Mouse (Mus musculus) CH12F3 (cell line): ENCODE data around the gene Kalrn.

Experiments
- in situ Hi-C: fragments of 300-500 bp; cut with MboI; formaldehyde crosslinking; loops from 2 replicates; pipeline ENCODE4 v1.14.3; 2020; ENCODE audit warnings: low sequenced_read_pairs

Kalrn gene

DNA sequence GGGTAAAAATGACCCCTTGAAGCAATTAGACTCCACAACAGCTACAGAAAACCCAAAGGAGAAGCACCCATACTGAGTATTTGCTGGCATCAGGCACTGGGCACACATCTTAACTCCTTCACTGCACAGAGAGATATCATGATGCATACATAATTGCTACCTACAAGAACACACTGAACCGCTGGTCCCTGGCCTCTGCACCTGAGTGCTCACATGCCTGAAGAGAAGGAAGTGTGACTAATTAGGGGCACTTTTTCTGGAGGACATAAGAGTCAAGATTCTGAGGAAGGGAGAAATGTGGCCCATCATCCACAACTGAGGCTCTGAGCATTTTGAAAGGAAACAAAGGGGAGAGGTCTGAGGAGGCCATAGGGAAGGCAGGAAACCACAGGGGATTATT lies 65.2 kb downstream of the Kalrn start:
- in situ Hi-C loops: no loop called here

GRCm38 (mm10) chr16:34506048-34506447 lies 67.3 kb downstream of the Kalrn start:
- in situ Hi-C loops: no loop called here

DNA sequence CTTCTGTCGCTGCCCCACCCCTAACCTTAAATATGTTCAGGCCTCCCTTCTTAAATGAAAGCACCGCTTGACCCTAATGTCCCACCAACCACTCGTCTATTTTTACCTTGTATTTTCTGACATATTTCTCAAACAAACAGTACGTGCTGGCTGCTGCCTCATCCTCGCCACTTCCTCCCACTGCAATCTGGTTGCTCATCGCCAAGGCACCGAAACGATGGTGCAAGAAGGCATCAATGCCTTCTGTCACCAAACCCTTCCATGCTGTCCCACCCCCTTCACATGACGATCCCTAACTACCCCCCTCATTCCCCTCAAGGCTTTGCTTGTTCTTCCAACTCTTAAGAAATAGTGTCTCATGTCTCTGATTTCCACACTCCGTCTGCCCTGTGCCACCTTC lies 69.1 kb downstream of the Kalrn start:
- in situ Hi-C loops: no loop called here

GRCm38 (mm10) chr16:34502110-34502509 lies 71.2 kb downstream of the Kalrn start:
- in situ Hi-C loops: no loop called here

GRCm38 (mm10) chr16:34494741-34495140 lies 78.6 kb downstream of the Kalrn start:
- in situ Hi-C loops: no loop called here

GRCm38 (mm10) chr16:34493914-34494313 lies 79.4 kb downstream of the Kalrn start:
- in situ Hi-C loops: no loop called here

DNA sequence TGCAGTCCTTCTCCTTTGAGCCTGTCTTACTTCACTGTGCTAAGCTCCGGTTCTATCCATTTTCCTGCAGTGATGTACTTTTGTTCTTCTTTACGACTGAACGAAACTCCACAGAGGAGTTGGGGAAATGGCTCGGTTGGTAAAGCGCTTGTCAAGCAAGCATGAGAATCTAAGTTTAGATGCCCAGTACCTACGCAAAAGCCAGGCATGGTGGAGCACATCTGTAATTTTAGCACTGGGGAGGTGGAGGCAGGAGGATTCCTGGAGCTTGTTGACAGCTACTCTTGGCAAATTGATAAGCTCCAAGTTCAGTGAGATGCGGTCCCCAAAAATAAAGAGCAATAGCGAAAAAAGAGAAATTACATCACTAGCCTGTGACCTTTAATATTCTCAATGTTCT lies 82.1 kb downstream of the Kalrn start:
- in situ Hi-C loops: no loop called here

- in situ Hi-C loops: no loop called here
Observed at GRCm38 (mm10) chr16:34490506-34490905, 82.8 kb downstream of the Kalrn start.

- in situ Hi-C loops: no loop called here
Observed at GRCm38 (mm10) chr16:34489805-34490325, 83.5 kb downstream of the Kalrn start.

DNA sequence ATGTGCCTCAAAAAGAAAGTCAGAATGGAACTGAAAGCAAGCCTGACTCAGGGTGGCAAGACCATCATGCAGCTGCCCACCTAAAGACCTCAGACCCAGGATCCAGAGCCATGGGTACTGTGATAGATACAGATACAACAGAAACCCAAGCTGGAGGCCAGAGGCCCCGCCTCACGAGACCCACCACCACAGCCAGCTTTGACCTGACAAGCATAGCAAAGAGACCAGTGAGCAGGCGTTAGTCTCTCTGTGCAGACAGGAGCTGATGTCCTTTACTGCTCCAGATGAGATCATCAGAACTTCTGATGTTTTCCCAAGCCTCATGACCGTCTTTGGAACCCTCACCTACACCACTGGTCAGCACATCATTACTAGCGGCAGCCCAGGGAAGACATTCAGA lies 85.5 kb downstream of the Kalrn start:
- in situ Hi-C loops: no loop called here

DNA sequence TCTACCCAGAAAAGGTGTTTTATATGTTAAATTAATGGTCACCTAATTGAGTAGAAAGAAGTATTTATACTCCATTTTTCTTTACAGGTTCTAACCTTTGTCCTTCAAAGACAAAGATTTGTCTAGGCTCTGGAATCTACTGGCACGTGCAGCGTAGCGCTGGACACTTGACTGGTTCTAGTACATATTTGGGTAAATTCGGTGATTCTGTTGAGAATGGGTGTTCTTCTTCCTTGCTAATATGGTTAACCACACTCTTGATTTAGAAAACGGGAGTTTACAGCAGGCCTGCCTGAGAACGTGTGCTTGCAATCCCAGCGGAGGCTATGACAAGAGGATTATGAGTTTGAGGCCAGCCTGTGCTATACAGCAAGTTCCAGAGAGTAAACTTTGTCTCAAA lies 86.1 kb downstream of the Kalrn start:
- in situ Hi-C loops: no loop called here

DNA sequence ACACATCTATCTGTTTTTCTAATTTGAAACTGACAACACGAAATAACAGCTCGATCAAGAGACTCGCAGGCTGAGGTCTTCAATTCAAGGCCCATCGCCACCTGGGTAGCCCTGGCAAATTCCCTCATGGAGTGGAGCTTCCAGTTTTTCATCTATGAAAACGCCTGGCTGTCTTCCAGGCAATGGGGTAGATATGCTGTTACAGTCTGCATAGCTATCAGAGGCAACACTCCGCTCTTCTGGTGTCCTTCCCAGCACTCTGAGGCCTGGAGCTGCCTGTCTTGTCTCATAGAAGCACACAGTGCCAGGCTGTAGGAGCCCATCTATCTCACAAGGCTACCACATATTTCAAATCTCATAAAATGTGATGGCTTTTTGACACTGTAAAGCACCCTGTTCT lies 87.8 kb downstream of the Kalrn start:
- in situ Hi-C loops: no loop called here

- in situ Hi-C loops: no loop called here
Observed at GRCm38 (mm10) chr16:34484921-34485320, 88.4 kb downstream of the Kalrn start.

DNA sequence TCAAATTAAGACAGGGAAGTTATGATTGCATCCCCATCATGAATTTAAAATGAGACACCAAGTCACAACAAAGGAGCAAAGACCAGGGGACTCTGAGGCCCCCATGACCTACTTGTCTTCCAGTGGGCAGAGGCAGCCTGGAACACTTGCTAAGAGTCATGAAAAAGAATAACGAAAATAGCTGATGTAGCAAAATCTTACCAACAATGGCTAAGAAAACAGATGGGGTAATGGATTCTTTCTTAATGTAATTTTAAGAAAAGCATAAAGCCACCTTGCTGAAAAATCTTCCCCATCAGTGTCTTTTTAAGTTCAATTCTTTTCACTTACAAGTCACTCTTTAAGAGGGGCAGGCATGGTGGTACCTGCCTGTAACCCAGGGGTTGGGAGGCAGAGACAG lies 89.1 kb downstream of the Kalrn start:
- in situ Hi-C loops: no loop called here

DNA sequence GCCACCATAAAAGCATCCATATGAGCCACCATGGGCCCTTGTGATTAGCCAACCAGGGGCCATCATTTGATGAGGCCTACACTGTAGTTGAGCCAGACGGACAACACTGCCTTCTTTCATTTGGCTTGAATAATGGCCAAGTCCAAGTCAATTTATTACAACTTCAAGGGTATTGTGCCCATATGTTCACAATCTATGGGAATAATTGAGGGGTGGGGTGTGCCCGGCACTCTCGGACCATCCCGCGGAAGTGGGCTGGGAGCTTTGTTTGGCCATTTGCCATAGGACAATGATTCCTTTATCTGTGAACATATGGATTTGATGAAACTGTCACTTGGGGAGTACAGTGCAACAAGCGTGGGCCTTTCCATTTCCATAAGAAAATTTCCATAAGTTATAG lies 89.6 kb downstream of the Kalrn start:
- in situ Hi-C loops: no loop called here

- in situ Hi-C loops: no loop called here
Observed at GRCm38 (mm10) chr16:34474741-34475140, 98.6 kb downstream of the Kalrn start.

DNA sequence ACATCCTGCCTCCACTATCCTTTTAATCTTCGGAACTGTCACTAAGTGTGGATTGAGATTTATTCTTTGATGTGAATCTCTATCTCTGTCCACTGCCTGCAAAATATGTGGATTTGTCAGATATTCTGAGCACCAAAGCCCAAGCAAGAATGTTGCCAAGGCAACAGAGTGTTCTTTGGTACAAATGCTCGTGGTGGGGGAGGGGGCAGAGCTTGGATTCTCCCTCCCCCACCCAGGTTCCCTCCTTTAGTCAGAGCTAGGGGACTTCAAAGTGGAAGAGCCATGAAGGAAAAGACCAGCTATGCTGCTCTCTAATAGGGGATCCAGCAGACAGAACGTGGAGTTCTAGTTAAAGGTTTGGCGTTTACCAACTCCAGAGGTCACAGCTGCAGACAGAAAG lies 99.4 kb downstream of the Kalrn start:
- in situ Hi-C loops: no loop called here

GRCm38 (mm10) chr16:34471441-34471840 lies 101.9 kb downstream of the Kalrn start:
- in situ Hi-C loops: no loop called here

DNA sequence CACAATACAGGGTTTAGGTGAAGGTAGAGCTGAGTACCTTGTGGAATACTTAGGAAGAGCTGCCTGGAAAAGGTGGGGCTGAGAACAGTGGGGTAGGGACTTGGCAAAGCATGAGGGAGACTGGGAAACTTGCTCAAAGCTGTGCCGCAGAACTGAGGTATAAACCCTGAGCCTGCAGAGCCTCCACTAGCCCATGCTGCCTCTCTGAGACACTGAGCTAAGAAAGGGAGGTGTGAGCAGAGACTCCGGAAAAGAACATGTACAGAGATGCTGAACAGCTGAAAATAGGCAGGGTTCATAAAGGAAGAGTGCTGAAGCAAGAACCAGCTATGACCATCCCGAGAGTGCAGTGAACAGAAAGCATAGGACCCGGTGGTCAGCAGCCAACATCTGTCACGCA lies 103.0 kb downstream of the Kalrn start:
- in situ Hi-C loops: no loop called here

DNA sequence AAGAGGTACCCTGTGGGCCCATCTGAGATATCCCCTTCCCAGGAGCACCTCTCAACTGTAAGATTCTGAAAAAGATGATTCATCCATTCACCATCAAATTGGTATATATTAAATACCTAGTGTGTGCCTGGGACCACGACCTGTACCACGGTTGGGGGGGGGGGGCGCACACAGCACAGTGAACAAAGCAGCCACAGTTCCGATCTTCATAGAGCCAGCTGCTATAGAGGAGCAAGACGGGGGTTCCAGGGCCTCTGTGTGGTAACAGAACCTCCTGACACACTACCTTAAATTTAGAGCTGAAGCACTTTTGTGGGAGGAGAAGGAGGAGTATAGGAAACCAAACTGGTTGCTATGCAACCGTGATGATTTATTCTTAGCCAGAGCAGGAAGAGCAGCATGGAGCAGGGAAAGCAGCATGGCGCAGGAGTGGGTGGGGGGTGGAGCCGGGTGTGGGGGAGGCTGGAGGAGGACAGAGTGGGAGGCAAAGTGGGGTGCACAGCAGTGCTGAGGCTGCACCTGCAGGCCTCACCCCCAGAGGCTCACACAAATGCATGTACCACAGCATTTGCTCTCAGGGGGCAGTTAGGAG lies 104.0 kb downstream of the Kalrn start:
- in situ Hi-C loops: no loop called here

DNA sequence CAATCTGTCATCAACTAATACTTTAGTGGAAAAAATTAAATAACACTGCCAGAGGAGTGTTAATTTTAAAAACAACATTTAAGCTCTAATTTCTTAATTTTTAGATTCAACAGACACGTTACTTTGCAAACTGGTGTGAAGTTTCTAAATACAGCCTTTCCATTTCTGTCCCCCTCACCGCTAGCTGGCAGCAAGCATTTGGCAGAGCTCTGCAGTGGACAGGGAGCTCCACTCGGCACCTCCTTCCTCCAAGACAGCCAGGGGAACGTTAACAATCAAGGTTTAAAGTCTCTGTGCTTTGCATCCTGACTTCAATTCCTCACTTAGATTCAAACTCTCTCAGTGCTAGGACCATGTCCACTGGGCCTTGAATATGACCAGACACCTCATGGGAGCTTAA lies 106.7 kb downstream of the Kalrn start:
- in situ Hi-C loops: no loop called here

GRCm38 (mm10) chr16:34456314-34456713 lies 117.0 kb downstream of the Kalrn start:
- in situ Hi-C loops: no loop called here

DNA sequence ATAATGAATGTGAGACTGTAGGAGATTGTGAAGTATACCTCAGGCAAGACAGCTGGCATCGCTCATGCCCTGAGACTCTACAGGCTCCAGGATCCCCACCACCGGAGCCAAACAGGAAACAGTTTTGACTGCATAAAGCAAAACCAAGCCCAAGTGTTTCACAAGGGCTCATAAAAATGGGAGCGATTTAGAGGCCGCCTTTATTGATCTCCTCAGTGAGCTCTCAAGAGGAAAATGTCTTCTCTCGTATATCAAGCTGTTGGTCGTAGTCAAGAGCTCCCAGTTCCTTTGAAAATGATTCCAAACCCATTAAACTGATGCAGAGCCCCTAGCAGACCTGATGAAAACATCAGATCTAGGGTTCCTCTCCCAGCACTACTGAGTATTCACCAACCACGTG lies 127.7 kb downstream of the Kalrn start:
- in situ Hi-C loops: no loop called here
